Mouse (Mus musculus) CD8-positive naive resting alpha-beta T cell, adult 57 days (primary cell): ENCODE results near the gene Dazl. TPM values are rescaled to one million over a fixed set of nuclear protein-coding genes. Genes with fewer than 3 reads are reported as not detected.

ENCODE experiments used
- total RNA-seq: library from RNA; stranded (reverse); gene quantifications from one replicate; pipeline ENCODE4 v1.2.4, GENCODE M21; 2023

Dazl gene
- not detected for total RNA-seq

DNA sequence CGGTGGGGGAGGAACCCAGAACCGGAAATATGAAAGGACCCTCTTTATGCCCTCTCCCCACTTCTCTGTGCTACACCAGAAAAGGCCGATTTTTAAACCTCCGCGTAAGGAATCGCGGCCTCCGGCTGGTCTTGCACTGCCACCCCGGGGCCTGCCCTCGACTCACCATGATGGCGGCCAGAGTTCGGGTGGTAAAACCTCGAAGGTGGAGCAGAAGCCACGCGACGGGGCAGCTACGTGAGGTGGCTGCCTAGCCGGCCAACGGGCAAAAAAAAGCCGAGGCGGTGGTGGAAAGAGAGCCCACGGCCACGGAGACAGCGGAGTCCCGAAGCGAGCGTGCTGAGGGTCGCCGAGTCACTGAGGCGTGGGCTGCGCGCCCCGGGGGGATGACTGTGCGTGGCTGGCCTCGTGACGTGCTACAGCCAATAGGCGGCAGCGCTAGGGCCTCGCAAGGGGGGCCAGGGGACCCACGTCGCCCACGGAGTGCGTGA, at the start of gene Dazl:
Dazl (minus strand) TSS at position 396 of the 491 bp plus-strand sequence.

Other genes starting within 250 kb of the Dazl start
- gene Rftn1, start 103.0 kb downstream of the Dazl start, total RNA-seq: 82.2 TPM
- gene Plcl2, start 215.8 kb upstream of the Dazl start, total RNA-seq: 88.6 TPM